Mouse (Mus musculus) neural tube, embryonic 14.5 days (tissue): Measurements from ENCODE around the gene Sumo1. TPM values are rescaled to one million over a fixed set of nuclear protein-coding genes. Genes with fewer than 3 reads are reported as not detected.

Experiments
- ATAC-seq: fragments of 200-750 bp; cut with Nextera tagmentation; 2 replicates; pipeline ENCODE4 v1.8.0; 2017; ENCODE audit warnings: low read depth, mild to moderate bottlenecking, moderate TSS enrichment, moderate library complexity
- H3K27ac ChIP-seq: fragments of 300-500 bp; sonication (generic); 2 replicates; pipeline ENCODE4 v1.5.1; 2014; ENCODE audit warnings: low read depth, mild to moderate bottlenecking, control low read depth, low read length, moderate library complexity, mixed read lengths
- H3K27me3 ChIP-seq: fragments of 300-500 bp; sonication (generic); 2 replicates; pipeline ENCODE4 v1.6.1; 2014; ENCODE audit warnings: low read length; ENCODE audit not compliant: control insufficient read depth, insufficient read depth
- H3K36me3 ChIP-seq: fragments of 300-500 bp; sonication (generic); 2 replicates; pipeline ENCODE4 v1.6.1; 2014; ENCODE audit warnings: low read length, mixed read lengths; ENCODE audit not compliant: control insufficient read depth, insufficient read depth
- H3K4me1 ChIP-seq: fragments of 300-500 bp; sonication (generic); 2 replicates; pipeline ENCODE4 v1.6.1; 2014; ENCODE audit warnings: low read length; ENCODE audit not compliant: control insufficient read depth, insufficient read depth
- H3K4me2 ChIP-seq: fragments of 300-500 bp; sonication (generic); 2 replicates; pipeline ENCODE4 v1.6.1; 2014; ENCODE audit warnings: mild to moderate bottlenecking, low read depth, low read length, control low read depth
- H3K4me3 ChIP-seq: fragments of 300-500 bp; sonication (generic); 2 replicates; pipeline ENCODE4 v1.5.1; 2014; ENCODE audit warnings: low read depth, low read length, control low read depth, mixed read lengths
- H3K9ac ChIP-seq: fragments of 300-500 bp; sonication (generic); replicated peaks from 2 replicates; pipeline ENCODE4 v1.6.1; 2014; ENCODE audit warnings: low read depth, mild to moderate bottlenecking, control low read depth, low read length, mixed read lengths
- H3K9me3 ChIP-seq: fragments of 300-500 bp; sonication (generic); 2 replicates; pipeline ENCODE4 v1.6.1; 2016; ENCODE audit warnings: low read length; ENCODE audit not compliant: control insufficient read depth
- WGBS: fragments of 180-500 bp; shearing (Covaris S2); extraction: QIAGEN DNeasy Blood & Tissue Kit; methylation state at CpG from one replicate; pipeline ENCODE4 v1.1.7; 2014; 5-methylcytosine and 5-hydroxymethylcytosine counted together
- polyA plus RNA-seq: library from polyadenylated mRNA; unstranded; fragments of >200 nt; fragmentation: Nextera tagmentation; extraction: Ambion mirVana; gene quantifications from 2 replicates; pipeline ENCODE4 v1.2.1, GENCODE M21; 2014

The Sumo1 gene
- polyA plus RNA-seq, 1 experiment from 2014 or later = 348 TPM

GRCm38 (mm10) chr1:59541271-59542020 is 129.2 kb downstream of the Sumo1 start:
- no peak overlapping the region for H3K4me2 ChIP-seq
- no peak for ATAC-seq
- no peaks in the 10 kb centered on the region for H3K4me1 ChIP-seq
- 82% methylated on average over 16 of the region's 16 CpGs for WGBS
- no peaks in the 10 kb centered on the region for H3K36me3 ChIP-seq
- no peaks in the 10 kb centered on the region for H3K27me3 ChIP-seq
- H3K9ac ChIP-seq = no peak overlapping the region
- H3K9me3 ChIP-seq = no peaks in the 10 kb centered on the region
- no peak overlapping the region for H3K27ac ChIP-seq
- no peak overlapping the region for H3K4me3 ChIP-seq

GRCm38 (mm10) chr1:59540537-59541148 is 130.0 kb downstream of the Sumo1 start:
- H3K27ac ChIP-seq = no peak overlapping the region
- H3K4me3 ChIP-seq = no peak overlapping the region
- ATAC-seq = no peak
- H3K27me3 ChIP-seq = no peaks in the 10 kb centered on the region
- H3K4me1 ChIP-seq = no peaks in the 10 kb centered on the region
- H3K4me2 ChIP-seq = no peak overlapping the region
- no peak overlapping the region; the same call in 1 of the 2 replicates for H3K9ac ChIP-seq
- H3K9me3 ChIP-seq = no peaks in the 10 kb centered on the region
- H3K36me3 ChIP-seq = no peaks in the 10 kb centered on the region
- 58% methylated on average over 19 of the region's 19 CpGs for WGBS

- no peak overlapping the region for H3K4me2 ChIP-seq
- H3K9ac ChIP-seq = no peak overlapping the region
- no peak overlapping the region for H3K4me3 ChIP-seq
- H3K27me3 ChIP-seq = no peaks in the 10 kb centered on the region
- no peak for ATAC-seq
- no peaks in the 10 kb centered on the region for H3K36me3 ChIP-seq
- H3K9me3 ChIP-seq = no peaks in the 10 kb centered on the region
- H3K4me1 ChIP-seq = 0 out of 2 replicates have a peak, but pooled peaks cover 7% of the 10 kb centered on the region
- no peak overlapping the region for H3K27ac ChIP-seq
- WGBS = 64% methylated on average over 5 of the region's 5 CpGs
Measured at GRCm38 (mm10) chr1:59538381-59538780, 132.3 kb downstream of the Sumo1 start.

Other genes starting within 250 kb of the Sumo1 start
- gene Fzd7, start 188.4 kb downstream of the Sumo1 start, polyA plus RNA-seq = 4.3 and 4.5 TPM in 2 replicates
- 9.0 and 13.2 TPM in 2 replicates for gene Gm973, start 154.6 kb downstream of the Sumo1 start, polyA plus RNA-seq
- gene Nop58, start 14.1 kb upstream of the Sumo1 start, polyA plus RNA-seq = 125 and 144 TPM in 2 replicates
- 20.6 and 21.6 TPM in 2 replicates for gene Bmpr2, start 92.6 kb upstream of the Sumo1 start, polyA plus RNA-seq
- 54.7 and 59.5 TPM in 2 replicates for gene Fam117b, start 242.2 kb upstream of the Sumo1 start, polyA plus RNA-seq